Mouse (Mus musculus) small intestine, adult 2 months (tissue): Measurements from ENCODE around the gene Alyref.

Source experiments
- CTCF ChIP-seq: fragments of 200-500 bp; IDR thresholded peaks from 2 replicates; pipeline ENCODE4 v1.5.1; 2012; ENCODE audit warnings: low read depth, mild to moderate bottlenecking, control low read depth, inconsistent platforms, low read length, moderate library complexity, mixed read lengths; ENCODE audit not compliant: insufficient replicate concordance, insufficient read length; ENCODE audit errors: extremely low read depth
- POLR2A ChIP-seq: fragments of 200-500 bp; IDR thresholded peaks from 2 replicates; pipeline ENCODE4 v1.6.1; 2012; ENCODE audit warnings: low read depth, mild to moderate bottlenecking, control low read depth, inconsistent platforms, low read length, moderate library complexity

DNA sequence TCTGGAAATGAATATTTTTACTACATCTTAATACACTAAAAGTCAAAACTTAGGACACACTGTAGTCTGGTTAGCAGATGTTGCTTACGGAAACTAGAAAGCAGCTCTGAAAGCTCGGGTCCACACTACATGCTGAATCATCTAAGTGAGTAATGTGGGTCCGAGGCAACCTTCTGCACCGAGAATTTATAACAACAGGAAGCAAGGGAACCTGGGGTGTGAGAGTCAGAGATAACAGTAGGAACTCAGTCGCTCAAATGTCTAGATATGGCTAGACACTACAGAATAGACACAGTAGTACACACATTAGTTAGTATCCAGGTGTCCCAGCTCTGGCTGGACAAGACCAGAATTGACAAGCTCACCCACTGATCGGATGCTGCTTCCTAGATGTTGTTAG lies 9.6 kb downstream of the Alyref start:
- TF ChIP-seq CTCF (no peak), POLR2A (no peak)
